Mouse (Mus musculus): ENCODE measurements around the gene Gm42742. TPM values are rescaled to one million over a fixed set of nuclear protein-coding genes. Genes with fewer than 3 reads are reported as not detected.
A peak's percentile ranks its signal among the peaks of the same experiment; 100 is the strongest.

Gene Gm42742
- polyA plus RNA-seq, 1 experiment from 2014 or later = 21.9 TPM

- Histone ChIP-seq H3K9ac (ENCODE audit: low read depth, low read length) (no peak overlapping the region), H3K27me3 (replicated peaks; ENCODE audit: control insufficient read depth, insufficient read depth, low read length) (no peaks in the 10 kb centered on the region), H3K36me3 (ENCODE audit: control insufficient read depth, insufficient read depth, low read length) (no peaks in the 10 kb centered on the region), H3K4me1 (ENCODE audit: control insufficient read depth, insufficient read depth, low read length) (peaks cover 11% of the 10 kb centered on the region), H3K9me3 (ENCODE audit: control insufficient read depth, low read length) (no peaks in the 10 kb centered on the region), H3K4me3 (ENCODE audit: low read length) (no peak overlapping the region), H3K27ac (ENCODE audit: low read length) (no peak overlapping the region), H3K4me2 (ENCODE audit: low read depth, low read length) (no peak overlapping the region)
- peak; percentile 65; the same call in 1 of the 2 replicates for ATAC-seq
- WGBS = 42% methylated on average over 9 of the region's 9 CpGs
Observed at GRCm38 (mm10) chr7:126986319-126986718, 34.6 kb downstream of the Gm42742 start.

GRCm38 (mm10) chr7:126984667-126985444, 36.0 kb downstream of the Gm42742 start:
- ATAC-seq = no peak
- H3K9ac ChIP-seq (ENCODE audit: low read depth, low read length) = no peak overlapping the region
- H3K27ac ChIP-seq (ENCODE audit: low read length) = no peak overlapping the region
- H3K27me3 ChIP-seq (replicated peaks; ENCODE audit: control insufficient read depth, insufficient read depth, low read length) = no peaks in the 10 kb centered on the region
- H3K36me3 ChIP-seq (ENCODE audit: control insufficient read depth, insufficient read depth, low read length) = peaks cover 7% of the 10 kb centered on the region
- H3K9me3 ChIP-seq (ENCODE audit: control insufficient read depth, low read length) = no peaks in the 10 kb centered on the region
- WGBS = 46% methylated on average over 10 of the region's 10 CpGs
- H3K4me2 ChIP-seq (ENCODE audit: low read depth, low read length) = no peak overlapping the region
- no peak overlapping the region for H3K4me3 ChIP-seq (ENCODE audit: low read length)
- H3K4me1 ChIP-seq (ENCODE audit: control insufficient read depth, insufficient read depth, low read length) = peaks cover 11% of the 10 kb centered on the region

- H3K27me3 ChIP-seq (replicated peaks; ENCODE audit: control insufficient read depth, insufficient read depth, low read length) = no peaks in the 10 kb centered on the region
- peaks cover 21% of the 10 kb centered on the region for H3K36me3 ChIP-seq (ENCODE audit: control insufficient read depth, insufficient read depth, low read length)
- 74% methylated on average over 7 of the region's 7 CpGs for WGBS
- H3K4me1 ChIP-seq (ENCODE audit: control insufficient read depth, insufficient read depth, low read length) = peaks cover 15% of the 10 kb centered on the region
- ATAC-seq = no peak
- no peak overlapping the region for H3K4me2 ChIP-seq (ENCODE audit: low read depth, low read length)
- peak overlapping the region; percentile 36; the same call in 1 of the 2 replicates for H3K27ac ChIP-seq (ENCODE audit: low read length)
- no peak overlapping the region for H3K9ac ChIP-seq (ENCODE audit: low read depth, low read length)
- no peak overlapping the region for H3K4me3 ChIP-seq (ENCODE audit: low read length)
- no peaks in the 10 kb centered on the region for H3K9me3 ChIP-seq (ENCODE audit: control insufficient read depth, low read length)
Observed at GRCm38 (mm10) chr7:126983113-126983512, 37.8 kb downstream of the Gm42742 start.

- H3K9ac ChIP-seq (ENCODE audit: low read depth, low read length) = no peak overlapping the region
- WGBS = 63% methylated on average over 4 of the region's 4 CpGs
- H3K27ac ChIP-seq (ENCODE audit: low read length) = peak overlapping the region; percentile 51; the same call in 1 of the 2 replicates
- no peaks in the 10 kb centered on the region for H3K27me3 ChIP-seq (replicated peaks; ENCODE audit: control insufficient read depth, insufficient read depth, low read length)
- no peak overlapping the region for H3K4me3 ChIP-seq (ENCODE audit: low read length)
- H3K9me3 ChIP-seq (ENCODE audit: control insufficient read depth, low read length) = no peaks in the 10 kb centered on the region
- peak; percentile 45 for ATAC-seq
- peaks cover 15% of the 10 kb centered on the region for H3K4me1 ChIP-seq (ENCODE audit: control insufficient read depth, insufficient read depth, low read length)
- no peak overlapping the region for H3K4me2 ChIP-seq (ENCODE audit: low read depth, low read length)
- peaks cover 24% of the 10 kb centered on the region for H3K36me3 ChIP-seq (ENCODE audit: control insufficient read depth, insufficient read depth, low read length)
Observed at GRCm38 (mm10) chr7:126982054-126982453, 38.8 kb downstream of the Gm42742 start.

GRCm38 (mm10) chr7:126981601-126982000, 39.3 kb downstream of the Gm42742 start:
- Histone ChIP-seq H3K27ac (ENCODE audit: low read length) (no peak overlapping the region; the same call in 1 of the 2 replicates), H3K9me3 (ENCODE audit: control insufficient read depth, low read length) (no peaks in the 10 kb centered on the region), H3K27me3 (replicated peaks; ENCODE audit: control insufficient read depth, insufficient read depth, low read length) (no peaks in the 10 kb centered on the region), H3K4me1 (ENCODE audit: control insufficient read depth, insufficient read depth, low read length) (peaks cover 15% of the 10 kb centered on the region), H3K9ac (ENCODE audit: low read depth, low read length) (no peak overlapping the region), H3K4me2 (ENCODE audit: low read depth, low read length) (no peak overlapping the region), H3K4me3 (ENCODE audit: low read length) (no peak overlapping the region), H3K36me3 (ENCODE audit: control insufficient read depth, insufficient read depth, low read length) (peaks cover 24% of the 10 kb centered on the region)
- ATAC-seq = no peak
- WGBS = 88% methylated on average over 2 of the region's 2 CpGs

- 92% methylated on average over 6 of the region's 6 CpGs for WGBS
- H3K9me3 ChIP-seq (ENCODE audit: control insufficient read depth, low read length) = no peaks in the 10 kb centered on the region
- no peak overlapping the region for H3K9ac ChIP-seq (ENCODE audit: low read depth, low read length)
- H3K4me3 ChIP-seq (ENCODE audit: low read length) = no peak overlapping the region
- H3K4me1 ChIP-seq (ENCODE audit: control insufficient read depth, insufficient read depth, low read length) = peaks cover 17% of the 10 kb centered on the region
- H3K4me2 ChIP-seq (ENCODE audit: low read depth, low read length) = no peak overlapping the region; the same call in 1 of the 2 replicates
- peaks cover 24% of the 10 kb centered on the region for H3K36me3 ChIP-seq (ENCODE audit: control insufficient read depth, insufficient read depth, low read length)
- no peak for ATAC-seq
- H3K27ac ChIP-seq (ENCODE audit: low read length) = no peak overlapping the region
- H3K27me3 ChIP-seq (replicated peaks; ENCODE audit: control insufficient read depth, insufficient read depth, low read length) = no peaks in the 10 kb centered on the region
Observed at GRCm38 (mm10) chr7:126978841-126979240, 42.1 kb downstream of the Gm42742 start.

GRCm38 (mm10) chr7:126976878-126977459, 43.9 kb downstream of the Gm42742 start:
- peak overlapping the region; percentile 98 for H3K27ac ChIP-seq (ENCODE audit: low read length)
- H3K36me3 ChIP-seq (ENCODE audit: control insufficient read depth, insufficient read depth, low read length) = peaks cover 24% of the 10 kb centered on the region
- ATAC-seq = peak; percentile 64
- H3K9me3 ChIP-seq (ENCODE audit: control insufficient read depth, low read length) = no peaks in the 10 kb centered on the region
- H3K4me2 ChIP-seq (ENCODE audit: low read depth, low read length) = peak overlapping the region; percentile 69
- peak overlapping the region; percentile 99 for H3K9ac ChIP-seq (ENCODE audit: low read depth, low read length)
- H3K4me3 ChIP-seq (ENCODE audit: low read length) = peak overlapping the region; percentile 100
- no peaks in the 10 kb centered on the region for H3K27me3 ChIP-seq (replicated peaks; ENCODE audit: control insufficient read depth, insufficient read depth, low read length)
- WGBS = 22% methylated on average over 14 of the region's 14 CpGs
- H3K4me1 ChIP-seq (ENCODE audit: control insufficient read depth, insufficient read depth, low read length) = peaks cover 10% of the 10 kb centered on the region; the same call in 1 of the 2 replicates

- Histone ChIP-seq H3K27ac (ENCODE audit: low read length) (peak within 1 kb of the TSS; percentile 98), H3K36me3 (ENCODE audit: control insufficient read depth, insufficient read depth, low read length) (peaks cover 24% of the 10 kb centered on the region), H3K27me3 (replicated peaks; ENCODE audit: control insufficient read depth, insufficient read depth, low read length) (no peaks in the 10 kb centered on the region), H3K9me3 (ENCODE audit: control insufficient read depth, low read length) (no peaks in the 10 kb centered on the region), H3K4me3 (ENCODE audit: low read length) (peak within 1 kb of the TSS; percentile 100), H3K4me1 (ENCODE audit: control insufficient read depth, insufficient read depth, low read length) (peaks cover 10% of the 10 kb centered on the region; the same call in 1 of the 2 replicates), H3K9ac (ENCODE audit: low read depth, low read length) (peak within 1 kb of the TSS; percentile 99), H3K4me2 (ENCODE audit: low read depth, low read length) (peak within 1 kb of the TSS; percentile 69)
- under 1% methylated on average over 55 of the region's 55 CpGs for WGBS
- peak; percentile 93 for ATAC-seq
Observed at GRCm38 (mm10) chr7:126975950-126976866, 44.7 kb downstream of the Gm42742 start, which contains the start of gene Cdiptos. Cdiptos (minus strand) TSS chr7:126976098.

GRCm38 (mm10) chr7:126975893-126975949, 45.2 kb downstream of the Gm42742 start, which contains the start of gene Cdipt:
Cdipt (plus strand) TSS chr7:126975914.
- H3K27ac ChIP-seq (ENCODE audit: low read length) = peak within 1 kb of the TSS; percentile 98
- H3K9me3 ChIP-seq (ENCODE audit: control insufficient read depth, low read length) = no peaks in the 10 kb centered on the region
- peak within 1 kb of the TSS; percentile 99 for H3K9ac ChIP-seq (ENCODE audit: low read depth, low read length)
- no peak for ATAC-seq
- H3K4me1 ChIP-seq (ENCODE audit: control insufficient read depth, insufficient read depth, low read length) = peaks cover 10% of the 10 kb centered on the region; the same call in 1 of the 2 replicates
- H3K4me3 ChIP-seq (ENCODE audit: low read length) = peak within 1 kb of the TSS; percentile 100
- H3K27me3 ChIP-seq (replicated peaks; ENCODE audit: control insufficient read depth, insufficient read depth, low read length) = no peaks in the 10 kb centered on the region
- 0% methylated on average over 1 of the region's 1 CpGs for WGBS
- peaks cover 21% of the 10 kb centered on the region for H3K36me3 ChIP-seq (ENCODE audit: control insufficient read depth, insufficient read depth, low read length)
- H3K4me2 ChIP-seq (ENCODE audit: low read depth, low read length) = peak within 1 kb of the TSS; percentile 69

Measured in intestine, embryonic 16.5 days (tissue).